ENCODE assay signal across 7 mouse cellular contexts in the genomic region with DNA sequence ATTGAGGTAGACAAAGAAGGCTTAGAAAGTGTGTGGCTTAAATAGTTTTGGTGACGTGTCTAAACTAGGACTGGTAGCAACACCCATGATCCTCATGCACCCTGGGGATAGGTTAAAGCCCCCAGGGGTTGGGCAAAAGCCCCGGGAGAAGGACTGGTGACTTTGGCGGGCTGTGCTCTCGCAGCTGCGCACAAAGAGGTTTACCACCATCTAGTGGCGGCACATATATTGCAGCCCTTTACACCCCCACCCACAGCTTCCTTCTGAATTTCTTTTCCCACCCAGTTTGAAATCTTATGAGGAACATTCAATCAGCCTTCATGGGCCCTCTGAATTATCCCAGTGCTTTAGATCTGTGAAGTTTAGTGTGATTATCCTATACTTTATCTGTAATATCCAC.
A peak's percentile ranks its signal among the peaks of the same experiment; 100 is the strongest.
DNase-seq lines count a peak whose midpoint lies in the region; ATAC-seq and TF ChIP-seq lines count a peak whose summit lies in the region.
"Not testable (repeated sequence)": the region's sequence is repeated elsewhere in the genome, so short reads cannot be mapped to it uniquely, and the experiment has no call there.

No protein-coding gene starts in this region.

- 0 out of 2 replicates have a peak, but pooled peaks have one; percentile 13 for TF ChIP-seq CTCF in embryonic fibroblast, embryonic 13.5 days (IDR thresholded peaks at IDR 0.05; ENCODE audit: borderline replicate concordance, insufficient read depth, low read length)

- H3K9ac ChIP-seq in kidney, embryonic 15.5 days: not testable (repeated sequence)

- intact Hi-C loops in heart, postnatal 10 days (cut with DNase I): not testable (repeated sequence)

- 4% methylated on average over 6 of the region's 6 CpGs for WGBS in kidney, embryonic 15.5 days

- H3K36me3 ChIP-seq in kidney, embryonic 15.5 days: not testable (repeated sequence)

- TF ChIP-seq POLR2A in embryonic fibroblast, embryonic 13.5 days (IDR thresholded peaks at IDR 0.05; ENCODE audit: low read depth, low read length): not testable (repeated sequence)

- not testable (repeated sequence) for H3K4me3 ChIP-seq in embryonic fibroblast, embryonic 13.5 days (ENCODE audit: insufficient read depth, low read length)
- H3K4me3 ChIP-seq in kidney, embryonic 15.5 days (replicated peaks): peak overlapping the region; percentile 25

- not testable (repeated sequence) for H3K27ac ChIP-seq in embryonic fibroblast, embryonic 13.5 days (ENCODE audit: insufficient read depth, low read length); kidney, embryonic 15.5 days

- ATAC-seq in activated CD4-positive, CD25-positive, alpha-beta regulatory T cell, adult 4 months: peak; percentile 69
- ATAC-seq in kidney, embryonic 15.5 days (replicated peaks; ENCODE audit: low FRiP score): not testable (repeated sequence)

- peak; percentile 26 to 41 for DNase-seq in heart, postnatal 10 days
- DNase-seq in liver: peak; percentile 4
- peak; percentile 16 to 32 for DNase-seq in lung, postnatal 4 days
- peak; percentile 17 to 59 for DNase-seq in spleen, postnatal 4 days (ENCODE audit: low spot score in 2 of 2)

- H3K4me1 ChIP-seq in embryonic fibroblast, embryonic 13.5 days (ENCODE audit: control insufficient read depth, insufficient read depth, low read length); kidney, embryonic 15.5 days: not testable (repeated sequence)

- H3K4me2 ChIP-seq in kidney, embryonic 15.5 days: peak overlapping the region; percentile 44

- H3K27me3 ChIP-seq in kidney, embryonic 15.5 days: not testable (repeated sequence)

- not testable (repeated sequence) for H3K9me3 ChIP-seq in kidney, embryonic 15.5 days (replicated peaks)
